Mouse (Mus musculus) frontal cortex, adult (tissue): ENCODE measurements around the gene Usp12.
A peak's percentile ranks its signal among the peaks of the same experiment; 100 is the strongest.

Source experiments
- ATAC-seq: cut with Nextera tagmentation; 2 replicates; pipeline ENCODE4 v1.9.2; 2017; ENCODE audit warnings: mild to moderate bottlenecking, moderate library complexity, mixed read lengths; ENCODE audit not compliant: low TSS enrichment

The Usp12 gene

DNA sequence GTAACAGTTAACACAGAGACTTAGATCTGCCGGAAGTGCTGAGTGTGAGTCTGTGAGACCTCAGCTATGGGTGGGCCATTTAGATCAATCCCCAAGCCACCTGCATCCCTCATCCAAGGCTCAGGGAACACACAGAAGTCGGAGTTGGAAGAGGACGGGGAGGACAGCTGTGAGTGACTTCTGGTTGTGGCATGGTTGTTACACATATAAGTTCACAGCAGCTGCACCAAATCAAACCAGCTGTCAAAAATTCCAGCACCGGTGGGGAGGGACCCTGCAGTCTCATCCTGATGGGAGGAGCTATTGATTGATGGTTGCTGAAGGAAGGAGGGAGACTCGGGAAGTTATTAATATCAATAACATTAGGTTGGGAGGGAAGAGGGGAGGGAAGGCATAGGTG, 99.3 kb downstream of the Usp12 start:
- ATAC-seq: no peak

DNA sequence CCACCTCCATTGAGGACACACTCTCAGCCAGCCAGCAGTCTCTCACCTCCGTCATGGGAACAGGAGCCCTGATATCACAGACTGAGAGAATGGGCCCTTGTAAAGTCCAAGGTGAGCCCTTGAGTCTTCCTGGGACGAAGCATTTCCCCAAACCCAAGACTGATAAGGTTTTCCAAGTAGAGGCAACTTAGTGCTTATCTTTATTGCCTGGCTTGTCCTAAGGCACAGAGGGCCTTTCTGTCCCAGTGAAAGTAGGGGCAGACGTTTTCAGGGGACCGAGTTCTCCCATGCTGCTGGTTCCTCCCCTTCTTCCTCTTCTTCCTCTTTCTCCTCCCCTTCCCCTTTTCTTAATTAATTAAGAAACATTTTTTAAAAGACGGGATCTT, 101.8 kb downstream of the Usp12 start:
- no peak for ATAC-seq

DNA sequence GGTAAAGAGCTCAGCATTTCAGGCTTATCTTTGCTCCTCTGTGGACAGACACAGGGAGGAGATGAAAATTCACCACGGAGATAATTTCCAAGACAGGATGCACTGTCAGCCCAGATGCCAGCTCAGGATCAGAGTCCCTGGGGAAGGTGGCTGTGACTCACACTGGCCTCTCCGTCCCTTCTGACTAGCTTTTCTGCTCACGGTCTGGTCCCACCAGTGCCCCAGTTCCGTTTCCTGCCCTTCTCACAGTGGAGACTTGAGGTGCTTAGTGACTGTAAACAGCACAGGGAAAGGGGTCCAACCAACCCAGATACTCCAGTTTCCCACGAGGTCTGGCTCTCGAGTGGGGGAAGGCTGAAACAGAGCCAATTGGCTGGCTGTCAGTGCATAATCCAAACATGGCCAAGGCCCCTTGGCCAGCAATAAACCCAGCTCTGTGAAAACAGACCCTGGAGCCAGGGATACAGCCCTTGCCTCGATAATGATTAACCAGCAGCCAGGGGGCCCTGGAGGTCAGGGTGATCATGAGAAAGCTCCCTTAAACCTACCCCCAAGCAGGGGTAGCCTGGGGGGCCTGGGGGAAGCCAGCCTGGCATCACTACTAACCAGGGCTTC, 102.3 kb downstream of the Usp12 start:
- ATAC-seq: 0 out of 2 replicates have a peak, but pooled peaks have one; percentile 52

DNA sequence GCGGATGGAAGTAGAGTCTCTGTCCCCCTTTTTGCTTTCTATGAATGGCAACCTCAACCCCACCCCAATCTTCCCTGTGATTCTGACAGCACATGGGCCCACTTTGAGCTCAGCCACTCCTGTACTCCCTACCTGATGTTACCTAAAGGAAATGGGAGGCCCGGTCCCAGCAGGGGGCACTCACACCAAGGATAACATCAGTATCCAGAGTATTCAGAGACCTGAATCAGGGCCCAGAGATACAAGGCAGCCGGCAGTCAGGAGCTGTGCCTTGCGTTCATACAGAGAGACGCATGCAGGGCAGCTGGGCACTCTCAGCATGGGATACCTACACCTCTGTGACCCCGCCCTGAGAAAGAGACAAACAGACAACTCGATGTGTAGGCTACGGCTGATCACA, 103.1 kb downstream of the Usp12 start:
- ATAC-seq: no peak

DNA sequence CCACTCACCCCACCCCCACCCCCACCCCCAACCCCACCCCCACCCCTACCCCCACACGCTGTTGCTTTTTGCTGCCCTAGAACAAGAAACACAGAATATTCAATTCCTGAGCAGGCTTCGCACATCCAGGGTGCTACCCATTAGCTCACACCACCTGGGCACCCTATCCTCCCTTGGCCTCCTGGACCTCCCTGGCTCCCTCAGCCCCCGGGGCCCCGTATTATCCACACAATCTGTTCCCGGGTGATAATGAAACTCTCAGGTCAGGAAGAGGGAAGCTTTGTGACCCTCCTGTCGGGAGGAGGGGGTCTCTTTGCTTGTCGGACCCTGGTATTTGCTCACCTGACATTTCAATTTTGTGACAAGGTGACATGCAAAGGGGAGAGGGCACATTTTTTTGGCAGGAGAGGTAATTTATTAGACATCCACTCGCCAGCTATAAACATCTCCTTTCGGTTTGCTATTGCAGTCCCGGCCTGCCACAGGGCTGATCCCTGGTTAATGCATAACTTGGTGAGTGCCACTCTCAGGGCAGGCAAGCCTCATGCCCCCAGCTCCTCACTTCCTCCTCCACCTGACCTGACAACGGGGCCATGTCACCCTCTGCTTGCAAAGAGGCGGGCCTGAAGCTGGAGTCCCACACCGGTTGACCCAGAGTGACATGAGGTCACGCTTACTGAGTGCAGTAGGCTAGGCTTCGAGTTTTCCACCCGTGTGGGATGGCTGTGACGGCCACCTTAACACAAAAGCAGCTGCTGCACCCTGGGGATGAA, 107.1 kb downstream of the Usp12 start:
- no peak for ATAC-seq

DNA sequence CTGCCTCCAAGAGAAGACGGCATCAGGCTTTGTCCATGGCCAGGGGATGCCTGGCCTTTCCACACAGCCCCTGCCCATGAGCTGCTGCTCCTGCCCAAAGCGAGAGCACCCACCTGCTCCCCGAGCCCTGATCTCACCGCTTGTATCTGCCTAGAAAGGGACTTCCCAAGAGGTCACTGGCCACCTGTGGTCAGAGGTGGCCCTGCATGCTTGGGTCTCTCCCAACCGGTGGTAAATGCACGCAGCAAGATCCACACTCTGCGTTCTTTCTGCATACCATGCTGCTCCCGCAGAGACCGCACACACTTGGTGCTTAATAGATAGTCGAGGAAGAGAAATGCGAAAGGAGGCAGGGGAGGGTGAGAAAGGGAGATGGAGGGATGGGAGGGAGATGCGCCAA, 107.9 kb downstream of the Usp12 start:
- ATAC-seq: no peak
